Mouse (Mus musculus) ES-E14 (cell line): ENCODE measurements around the gene Grm3. TPM values are rescaled to one million over a fixed set of nuclear protein-coding genes. Genes with fewer than 3 reads are reported as not detected.

Experiments used
- DNase-seq: peaks from one replicate; pipeline ENCODE4 v3.0.0-alpha.2; 2013; ENCODE audit warnings: low read depth, low spot score
- H3K27ac ChIP-seq: 2 replicates; pipeline ENCODE4 v1.5.1; 2012; ENCODE audit warnings: low read depth, mild to moderate bottlenecking, low read length, moderate library complexity, mixed read lengths; ENCODE audit not compliant: poor library complexity, insufficient read depth, severe bottlenecking
- H3K36me3 ChIP-seq: 2 replicates; pipeline ENCODE4 v1.6.1; 2012; ENCODE audit warnings: mild to moderate bottlenecking, low read length, moderate library complexity, mixed read lengths; ENCODE audit not compliant: control insufficient read depth, poor library complexity, insufficient read depth, severe bottlenecking
- H3K4me1 ChIP-seq, 2 experiments: fragments of 150-350 bp in 1 of 2; sonication (generic) in 1 of 2; 2 replicates each; pipeline ENCODE4 v1.6.1; 2012; ENCODE audit warnings: low read length in 2 of 2, mild to moderate bottlenecking in 1 of 2, mixed read lengths in 1 of 2; ENCODE audit not compliant: control insufficient read depth in 2 of 2, insufficient read depth in 2 of 2, poor library complexity in 1 of 2
- H3K4me3 ChIP-seq, 2 experiments: fragments of 150-350 bp in 1 of 2; sonication (generic) in 1 of 2; 2 replicates each; pipeline ENCODE4 v1.5.1; 2012; ENCODE audit warnings: low read length in 2 of 2, low read depth in 1 of 2, mild to moderate bottlenecking in 1 of 2, mixed read lengths in 1 of 2; ENCODE audit not compliant: insufficient read depth in 1 of 2, poor library complexity in 1 of 2, severe bottlenecking in 1 of 2
- H3K9ac ChIP-seq: 2 replicates; pipeline ENCODE4 v1.6.1; 2012; ENCODE audit warnings: low read depth, mild to moderate bottlenecking, low read length, mixed read lengths; ENCODE audit not compliant: poor library complexity, insufficient read depth, severe bottlenecking
- H3K9me3 ChIP-seq: fragments of 150-350 bp; sonication (generic); 2 replicates; pipeline ENCODE4 v1.6.1; 2012; ENCODE audit warnings: low read depth, mild to moderate bottlenecking, low read length; ENCODE audit not compliant: control insufficient read depth, insufficient read depth
- CHD2 ChIP-seq: IDR thresholded peaks from 2 replicates; pipeline ENCODE4 v1.6.1; 2014; ENCODE audit warnings: mild to moderate bottlenecking, low read depth, low read length, inconsistent platforms
- HCFC1 ChIP-seq: IDR thresholded peaks from 2 replicates; pipeline ENCODE4 v1.6.1; 2012; ENCODE audit warnings: low read length, inconsistent platforms, borderline replicate concordance; ENCODE audit not compliant: insufficient read depth
- MAFK ChIP-seq: IDR thresholded peaks from 2 replicates; pipeline ENCODE4 v1.6.1; 2014; ENCODE audit warnings: mild to moderate bottlenecking, low read depth, low read length, inconsistent platforms; ENCODE audit not compliant: insufficient read depth
- ZC3H11A ChIP-seq: IDR thresholded peaks from 2 replicates; pipeline ENCODE4 v1.6.1; 2012; ENCODE audit warnings: low read depth, mild to moderate bottlenecking, inconsistent platforms, low read length, borderline replicate concordance
- ZNF384 ChIP-seq: IDR thresholded peaks from 2 replicates; pipeline ENCODE4 v1.6.1; 2012; ENCODE audit warnings: low read depth, low read length, inconsistent platforms
- in situ Hi-C, 2 experiments: fragments of 600-800 bp; cut with MboI; formaldehyde crosslinking; loops; one replicate each; pipeline ENCODE4 v1.15.1; 2025; ENCODE audit warnings: low sequenced_read_pairs in 2 of 2, inconsistent platforms in 1 of 2; ENCODE audit not compliant: unreplicated experiment in 2 of 2
- total RNA-seq: library from RNA; depleted of rRNA; stranded (reverse); fragments of 300-350 nt; gene quantifications from 2 replicates; pipeline ENCODE4 v1.2.3, GENCODE M21; 2012

Gene Grm3
- total RNA-seq, 1 experiment, result not detected

DNA sequence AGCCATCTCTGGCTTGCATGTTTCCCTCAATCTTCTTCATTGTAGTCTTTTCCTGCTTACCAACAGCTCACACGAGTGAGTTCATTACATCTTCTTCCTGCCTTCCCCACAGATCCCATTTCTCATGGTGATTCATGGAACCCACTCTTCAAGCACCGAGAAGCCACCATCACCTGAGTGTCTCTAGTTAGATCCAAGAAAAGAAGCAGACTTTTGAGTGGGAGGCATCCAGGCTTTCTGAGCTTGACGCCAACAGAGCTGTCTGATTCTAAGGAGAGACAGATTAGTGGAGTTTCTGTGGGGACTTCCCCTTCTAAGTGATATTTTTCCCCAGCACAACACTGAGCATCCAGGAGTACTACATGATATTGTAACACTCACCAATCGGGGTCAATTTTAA lies 199.5 kb downstream of the Grm3 start:
- Histone ChIP-seq H3K27ac (no peak overlapping the region), H3K9me3 (no peaks in the 10 kb centered on the region), H3K9ac (no peak overlapping the region), H3K4me3 (no peak overlapping the region), H3K36me3 (no peaks in the 10 kb centered on the region), H3K4me1 (no peaks in the 10 kb centered on the region)
- TF ChIP-seq ZNF384, result no peak
- no peak for TF ChIP-seq HCFC1
- TF ChIP-seq CHD2, result no peak
- TF ChIP-seq MAFK, result no peak
- no peak for TF ChIP-seq ZC3H11A
- no peak for DNase-seq
- in situ Hi-C loops, result no loop called here

GRCm38 (mm10) chr5:9511027-9511426 lies 213.9 kb downstream of the Grm3 start:
- in situ Hi-C loops, result no loop called here
- DNase-seq, result no peak
- H3K4me3 ChIP-seq, result no peak overlapping the region
- no peak overlapping the region for H3K27ac ChIP-seq
- H3K4me1 ChIP-seq, result no peaks in the 10 kb centered on the region
- H3K36me3 ChIP-seq, result no peaks in the 10 kb centered on the region
- H3K9me3 ChIP-seq, result no peaks in the 10 kb centered on the region
- H3K9ac ChIP-seq, result no peak overlapping the region
- TF ChIP-seq MAFK (no peak), ZNF384 (no peak), CHD2 (no peak), ZC3H11A (no peak), HCFC1 (no peak)

DNA sequence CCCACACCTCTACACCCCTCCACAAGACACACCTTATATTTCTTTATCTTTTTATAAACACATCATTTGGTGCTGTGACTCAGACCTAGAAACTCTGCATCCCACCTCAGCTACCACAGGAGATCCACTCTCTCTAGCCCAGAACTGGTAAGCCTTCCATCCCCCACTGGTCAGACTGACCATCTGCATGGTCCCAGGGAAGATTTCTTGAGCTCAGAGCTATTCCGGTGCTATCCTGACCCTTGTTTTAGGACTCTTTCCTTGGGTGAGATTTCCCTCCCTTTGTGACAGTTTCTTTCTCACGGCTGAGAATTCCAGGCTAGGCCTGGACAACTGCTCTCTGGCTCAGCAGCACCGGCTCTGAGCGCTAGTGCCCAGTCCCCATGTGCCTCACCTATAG lies 227.7 kb downstream of the Grm3 start:
- Histone ChIP-seq H3K27ac (no peak overlapping the region), H3K9ac (no peak overlapping the region), H3K9me3 (no peaks in the 10 kb centered on the region), H3K36me3 (no peaks in the 10 kb centered on the region), H3K4me3 (no peak overlapping the region), H3K4me1 (no peaks in the 10 kb centered on the region)
- DNase-seq, result no peak
- in situ Hi-C loops, result no loop called here
- TF ChIP-seq MAFK (no peak), CHD2 (no peak), ZNF384 (no peak), ZC3H11A (no peak), HCFC1 (no peak)

DNA sequence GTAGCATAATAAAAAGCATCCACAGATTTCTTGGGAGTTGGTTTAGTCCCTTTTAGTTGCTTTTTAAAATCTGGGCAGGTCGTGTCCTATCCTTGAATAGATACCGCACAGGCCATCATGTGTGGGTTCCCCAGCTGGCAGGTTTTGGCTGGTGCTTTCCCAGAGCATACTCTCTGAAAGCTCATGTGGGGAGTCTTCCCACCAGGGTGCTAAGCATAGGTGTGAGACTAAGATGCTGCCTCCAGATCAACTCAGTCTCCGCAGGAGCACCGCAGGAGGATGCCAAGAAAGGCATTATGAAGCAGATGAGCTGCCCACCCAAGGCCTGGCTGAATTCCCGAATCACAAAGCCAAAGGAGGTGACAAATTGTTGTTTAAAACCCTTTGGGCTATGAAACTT lies 229.5 kb downstream of the Grm3 start:
- no peaks in the 10 kb centered on the region for H3K36me3 ChIP-seq
- H3K27ac ChIP-seq, result no peak overlapping the region

DNA sequence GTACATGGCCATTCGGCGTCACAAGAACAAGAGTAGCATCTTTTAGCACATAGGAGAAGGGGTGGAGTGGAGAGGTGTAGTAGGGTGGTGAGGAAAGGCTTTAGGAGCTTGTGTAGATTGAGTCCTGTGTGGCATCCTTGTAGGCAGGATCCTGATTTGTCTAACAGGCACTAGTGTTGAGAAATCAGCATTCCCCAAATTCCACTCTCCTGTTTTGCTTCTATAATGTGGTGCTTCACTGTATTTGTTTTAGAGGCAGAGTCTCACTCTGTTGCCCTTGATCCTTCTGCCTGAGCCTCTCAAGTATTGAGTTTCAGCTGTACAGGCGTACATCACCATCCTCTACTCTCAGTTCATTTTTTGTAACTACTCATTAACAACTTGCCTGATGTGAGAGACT lies 247.4 kb downstream of the Grm3 start:
- TF ChIP-seq MAFK (no peak), ZNF384 (no peak), CHD2 (no peak), HCFC1 (no peak), ZC3H11A (no peak)

More for the DNA sequence above, 229.5 kb downstream of the Grm3 start:
- no peak for DNase-seq
- in situ Hi-C loops, result no loop called here
- no peak for TF ChIP-seq CHD2
- Histone ChIP-seq H3K4me1 (no peaks in the 10 kb centered on the region), H3K4me3 (no peak overlapping the region), H3K9ac (no peak overlapping the region), H3K9me3 (no peaks in the 10 kb centered on the region)

More for the DNA sequence above, 247.4 kb downstream of the Grm3 start:
- Histone ChIP-seq H3K36me3 (no peaks in the 10 kb centered on the region), H3K9ac (no peak overlapping the region), H3K9me3 (no peaks in the 10 kb centered on the region), H3K4me1 (no peaks in the 10 kb centered on the region), H3K27ac (no peak overlapping the region), H3K4me3 (no peak overlapping the region)
- no peak for DNase-seq
- in situ Hi-C loops, result no loop called here
